In the genomic region with DNA sequence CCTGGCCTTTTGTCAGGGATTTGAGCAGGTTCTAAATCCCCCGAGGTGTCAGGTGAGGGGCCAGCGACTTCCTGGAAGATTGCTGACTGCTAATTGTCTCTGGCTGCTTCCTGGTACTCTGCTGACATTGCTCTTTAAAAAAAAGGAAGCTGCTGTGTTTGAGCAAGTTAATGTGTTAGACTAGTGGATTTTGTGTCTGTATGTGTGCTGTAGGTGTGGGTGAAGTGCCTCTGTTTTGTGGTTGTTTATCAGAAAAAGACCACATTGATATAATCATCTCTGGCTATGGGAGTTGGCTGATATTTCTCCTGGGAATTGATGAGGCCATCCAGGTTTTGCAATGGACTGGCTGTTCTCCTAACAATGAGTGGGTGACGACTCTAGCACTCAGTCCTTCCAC, we compare ENCODE assay signal across 16 mouse cellular contexts. TPM values are rescaled to one million over a fixed set of nuclear protein-coding genes. Genes with fewer than 3 reads are reported as not detected.
DNase-seq lines count a peak whose midpoint lies in the region; ATAC-seq lines count a peak whose summit lies in the region.
"Had no signal": no experiment of that assay in that cellular context is flagged by ENCODE, and none has a peak within 500 bp of the region (broad histone marks: within the 10 kb centered on the region; RNA-seq: fewer than 3 reads in every experiment).

No protein-coding gene starts in this region.

- WGBS in heart, embryonic 11.5 days (ENCODE audit: insufficient replicate concordance) = 24% methylated on average over 3 of the region's 3 CpGs
- 13% methylated on average over 3 of the region's 3 CpGs for WGBS in liver, embryonic 13.5 days (ENCODE audit: insufficient replicate concordance)

- no peaks in the 10 kb centered on the region for H3K9me3 ChIP-seq in heart, embryonic 11.5 days (replicated peaks; ENCODE audit: control insufficient read depth, low read length)
- no peaks in the 10 kb centered on the region for H3K9me3 ChIP-seq in liver, embryonic 13.5 days (replicated peaks)
- H3K9me3 ChIP-seq: intestine, embryonic 15.5 days had no signal

- H3K27ac ChIP-seq in heart, embryonic 11.5 days (ENCODE audit: low read depth, low read length) = no peak overlapping the region
- peak overlapping the region; percentile 7; the same call in 1 of the 2 replicates for H3K27ac ChIP-seq in liver, embryonic 13.5 days
- H3K27ac ChIP-seq in brown adipose tissue, adult 24 weeks (replicated peaks; ENCODE audit: low read depth, low read length) = 0 out of 2 replicates have a peak overlapping the region, but pooled peaks have one; percentile 0
- H3K27ac ChIP-seq: intestine, embryonic 15.5 days had no signal

- no peaks in the 10 kb centered on the region for H3K4me1 ChIP-seq in heart, embryonic 11.5 days (ENCODE audit: control insufficient read depth, insufficient read depth, low read length)
- H3K4me1 ChIP-seq in liver, embryonic 13.5 days (replicated peaks) = peaks cover 59% of the 10 kb centered on the region
- H3K4me1 ChIP-seq in brown adipose tissue, adult 24 weeks (ENCODE audit: control insufficient read depth, insufficient read depth, insufficient read length, low read length) = no peaks in the 10 kb centered on the region

- H3K4me2 ChIP-seq in heart, embryonic 11.5 days = no peak overlapping the region
- H3K4me2 ChIP-seq in liver, embryonic 13.5 days = no peak overlapping the region
- H3K4me2 ChIP-seq: intestine, embryonic 15.5 days had no signal

- H3K36me3 ChIP-seq in heart, embryonic 11.5 days (ENCODE audit: control insufficient read depth, insufficient read depth, low read length) = no peaks in the 10 kb centered on the region
- no peaks in the 10 kb centered on the region for H3K36me3 ChIP-seq in liver, embryonic 13.5 days
- H3K36me3 ChIP-seq: intestine, embryonic 15.5 days had no signal

- no peak overlapping the region for H3K9ac ChIP-seq in heart, embryonic 11.5 days (ENCODE audit: low read depth, low read length)
- no peak overlapping the region for H3K9ac ChIP-seq in liver, embryonic 13.5 days
- H3K9ac ChIP-seq: intestine, embryonic 15.5 days had no signal

- no peak overlapping the region for H3K4me3 ChIP-seq in heart, embryonic 11.5 days (ENCODE audit: low read depth, low read length)
- H3K4me3 ChIP-seq in liver, embryonic 13.5 days (replicated peaks) = no peak overlapping the region
- no peak overlapping the region for H3K4me3 ChIP-seq in brown adipose tissue, adult 24 weeks (ENCODE audit: insufficient read depth, low read depth, low read length)
- H3K4me3 ChIP-seq: intestine, embryonic 15.5 days had no signal

- H3K27me3 ChIP-seq in heart, embryonic 11.5 days (ENCODE audit: control insufficient read depth, insufficient read depth, low read length) = no peaks in the 10 kb centered on the region
- H3K27me3 ChIP-seq in liver, embryonic 13.5 days = no peaks in the 10 kb centered on the region
- H3K27me3 ChIP-seq: intestine, embryonic 15.5 days had no signal

- ATAC-seq in heart, embryonic 11.5 days (replicated peaks; ENCODE audit: insufficient number of reproducible peaks, low FRiP score, low TSS enrichment) = no peak
- no peak for ATAC-seq in liver, embryonic 13.5 days (ENCODE audit: low read depth)
- ATAC-seq: intestine, embryonic 15.5 days had no signal

- DNase-seq in heart, adult 11 months = peak; percentile 93
- no peak for DNase-seq in liver, embryonic 13.5 days
- DNase-seq in liver (no peak), A20 (ENCODE audit: low read depth, low spot score) (peak; percentile 42), adipocyte (ENCODE audit: low spot score) (no peak)
- DNase-seq in left cerebral cortex, adult 18-20 months (ENCODE audit: low spot score in 2 of 2) = no peak
- DNase-seq: cerebellum, postnatal 14 days; kidney, postnatal 4 days; lung, adult 2 months; right cerebral cortex, postnatal 14 days had no signal

RNA-seq across cellular contexts. Expression of gene Ang, which starts 2.5 kb away (rescaled TPM):
- 2.1 and 2.8 TPM in 2 replicates for polyA plus RNA-seq in heart, embryonic 11.5 days (2014; fragmentation: Nextera tagmentation; extraction: Ambion mirVana)
- polyA plus RNA-seq in liver, embryonic 13.5 days (2015; fragmentation: Nextera tagmentation; extraction: Ambion mirVana) = 3.7 and 4.6 TPM in 2 replicates
- polyA plus RNA-seq in brown adipose tissue, adult 24 weeks (2012; ENCODE audit: insufficient read depth, insufficient read length, missing spikeins) = 2.1 and 8.7 TPM in 2 replicates
- total RNA-seq in left cerebral cortex, adult 18-20 months (2021) = 1 to 10 TPM; 4.0 to 4.3 TPM
- total RNA-seq: monocyte, adult 5-6 weeks had no signal

RNA-seq across cellular contexts. Expression of gene Rnase4, which starts 2.6 kb away (rescaled TPM):
- polyA plus RNA-seq in heart, embryonic 11.5 days (2014; fragmentation: Nextera tagmentation; extraction: Ambion mirVana) = 11.5 and 12.6 TPM in 2 replicates
- 14.1 and 15.7 TPM in 2 replicates for polyA plus RNA-seq in liver, embryonic 13.5 days (2015; fragmentation: Nextera tagmentation; extraction: Ambion mirVana)
- 69.1 and 78.8 TPM in 2 replicates for polyA plus RNA-seq in brown adipose tissue, adult 24 weeks (2012; ENCODE audit: insufficient read depth, insufficient read length, missing spikeins)
- 10 to 100 TPM; 16.5 to 18.1 TPM for total RNA-seq in left cerebral cortex, adult 18-20 months (2021)

RNA-seq across cellular contexts. Expression of gene Olfr750, which starts 19.3 kb away (rescaled TPM):
- not detected in 2 replicates for polyA plus RNA-seq in heart, embryonic 11.5 days (2014; fragmentation: Nextera tagmentation; extraction: Ambion mirVana)
- polyA plus RNA-seq in liver, embryonic 13.5 days (2015; fragmentation: Nextera tagmentation; extraction: Ambion mirVana) = not detected in 2 replicates
- not detected in 2 replicates for polyA plus RNA-seq in brown adipose tissue, adult 24 weeks (2012; ENCODE audit: insufficient read depth, insufficient read length, missing spikeins)
- total RNA-seq in left cerebral cortex, adult 18-20 months (2021) = not detected
- total RNA-seq: left cerebral cortex, postnatal 14 days; monocyte, adult 5-6 weeks had no signal
- polyA plus RNA-seq: heart, embryonic 16.5 days; intestine, embryonic 15.5 days had no signal

RNA-seq across cellular contexts. Expression of gene Eddm3b, which starts 20.7 kb away (rescaled TPM):
- not detected in 2 replicates for polyA plus RNA-seq in heart, embryonic 11.5 days (2014; fragmentation: Nextera tagmentation; extraction: Ambion mirVana)
- not detected in 2 replicates for polyA plus RNA-seq in liver, embryonic 13.5 days (2015; fragmentation: Nextera tagmentation; extraction: Ambion mirVana)
- not detected in 2 replicates for polyA plus RNA-seq in brown adipose tissue, adult 24 weeks (2012; ENCODE audit: insufficient read depth, insufficient read length, missing spikeins)
- not detected for total RNA-seq in left cerebral cortex, adult 18-20 months (2021)
- total RNA-seq: left cerebral cortex, postnatal 14 days; monocyte, adult 5-6 weeks had no signal
- polyA plus RNA-seq: heart, embryonic 16.5 days; intestine, embryonic 15.5 days; lung, adult 2 months had no signal

RNA-seq across cellular contexts. Expression of gene Rnase6, which starts 30.2 kb away (rescaled TPM):
- polyA plus RNA-seq in heart, embryonic 11.5 days (2014; fragmentation: Nextera tagmentation; extraction: Ambion mirVana) = not detected in 2 replicates
- polyA plus RNA-seq in liver, embryonic 13.5 days (2015; fragmentation: Nextera tagmentation; extraction: Ambion mirVana) = 2.6 and 2.7 TPM in 2 replicates
- polyA plus RNA-seq in brown adipose tissue, adult 24 weeks (2012; ENCODE audit: insufficient read depth, insufficient read length, missing spikeins) = 1.3 TPM in 1 of 2 replicates, not detected in the other
- not detected for total RNA-seq in left cerebral cortex, adult 18-20 months (2021)
- total RNA-seq: left cerebral cortex, postnatal 14 days had no signal

Comparison
In these comparisons a context has a peak if more than half of its experiments do, and no peak if none do; other contexts are left out.
1. DNase-seq: peak in heart, adult 11 months (single experiment) and A20 (single experiment); none in liver, embryonic 13.5 days (single experiment), liver (single experiment), adipocyte (single experiment) and left cerebral cortex, adult 18-20 months (0 of 2).